29 mouse cellular contexts compared by ENCODE assay signal in genomic region chr12:36241171-36241570, GRCm38 (mm10). TPM values are rescaled to one million over a fixed set of nuclear protein-coding genes. Genes with fewer than 3 reads are reported as not detected.
DNase-seq lines count a peak whose midpoint lies in the region; ATAC-seq and TF ChIP-seq lines count a peak whose summit lies in the region.
"Had no signal": no experiment of that assay in that cellular context is flagged by ENCODE, and none has a peak within 500 bp of the region (broad histone marks: within the 10 kb centered on the region; RNA-seq: fewer than 3 reads in every experiment).

No protein-coding gene starts in this region.

- no peak for ATAC-seq in midbrain, embryonic 11.5 days (ENCODE audit: low FRiP score)
- no peak for ATAC-seq in midbrain, embryonic 16.5 days
- ATAC-seq in forebrain, postnatal 0 days: no peak
- ATAC-seq: forebrain, embryonic 15.5 days; hindbrain, embryonic 16.5 days; intestine, embryonic 15.5 days had no signal

- no peaks in the 10 kb centered on the region for H3K36me3 ChIP-seq in midbrain, embryonic 11.5 days (ENCODE audit: control insufficient read depth, insufficient read depth, low read length)
- H3K36me3 ChIP-seq in midbrain, embryonic 16.5 days (ENCODE audit: control insufficient read depth, insufficient read depth, low read length): no peaks in the 10 kb centered on the region
- H3K36me3 ChIP-seq in CH12.LX (replicated peaks in 1 of 2; ENCODE audit: control insufficient read depth in 1 of 2, insufficient read depth in 1 of 2, low read length in 1 of 2): no peaks in the 10 kb centered on the region
- no peaks in the 10 kb centered on the region for H3K36me3 ChIP-seq in forebrain, postnatal 0 days (ENCODE audit: insufficient read depth)
- H3K36me3 ChIP-seq: embryonic facial prominence, embryonic 10.5 days; forebrain, embryonic 10.5 days; forebrain, embryonic 15.5 days; heart, embryonic 15.5 days; hindbrain, embryonic 10.5 days; intestine, embryonic 15.5 days had no signal

- no peak overlapping the region for H3K9ac ChIP-seq in midbrain, embryonic 11.5 days (ENCODE audit: low read length)
- no peak overlapping the region for H3K9ac ChIP-seq in midbrain, embryonic 16.5 days (ENCODE audit: low read depth, low read length)
- no peak overlapping the region for H3K9ac ChIP-seq in CH12.LX (ENCODE audit: insufficient read depth, low read depth)
- no peak overlapping the region for H3K9ac ChIP-seq in forebrain, postnatal 0 days
- H3K9ac ChIP-seq: forebrain, embryonic 15.5 days; heart, embryonic 15.5 days; intestine, embryonic 15.5 days had no signal

- peak; percentile 98 for TF ChIP-seq EP300 in CH12.LX (IDR thresholded peaks at IDR 0.05; ENCODE audit: low read length)

- H3K4me1 ChIP-seq in midbrain, embryonic 11.5 days (ENCODE audit: control insufficient read depth, insufficient read depth, low read length): no peaks in the 10 kb centered on the region
- H3K4me1 ChIP-seq in midbrain, embryonic 16.5 days (ENCODE audit: control insufficient read depth, insufficient read depth, low read length): no peaks in the 10 kb centered on the region
- H3K4me1 ChIP-seq in CH12.LX (ENCODE audit: control insufficient read depth in 1 of 2, insufficient read depth in 2 of 2): peaks cover 11 to 12% of the 10 kb centered on the region in 2 experiments; a peak in 2 of 4 replicates
- H3K4me1 ChIP-seq in forebrain, postnatal 0 days (ENCODE audit: insufficient read depth): no peaks in the 10 kb centered on the region
- H3K4me1 ChIP-seq: embryonic facial prominence, embryonic 10.5 days; forebrain, embryonic 10.5 days; forebrain, embryonic 15.5 days; heart, embryonic 15.5 days; hindbrain, embryonic 10.5 days; intestine, embryonic 15.5 days had no signal

- H3K27ac ChIP-seq in midbrain, embryonic 11.5 days (ENCODE audit: low read depth, low read length): no peak overlapping the region
- H3K27ac ChIP-seq in midbrain, embryonic 16.5 days (ENCODE audit: low read length): no peak overlapping the region
- H3K27ac ChIP-seq in CH12.LX (ENCODE audit: insufficient read depth, low read depth): no peak overlapping the region
- no peak overlapping the region for H3K27ac ChIP-seq in forebrain, postnatal 0 days (ENCODE audit: low read depth, low read length)
- H3K27ac ChIP-seq: embryonic facial prominence, embryonic 10.5 days; forebrain, embryonic 10.5 days; forebrain, embryonic 15.5 days; heart, adult 2 months; heart, embryonic 15.5 days; hindbrain, embryonic 10.5 days; intestine, embryonic 15.5 days had no signal

- no peak overlapping the region for H3K4me3 ChIP-seq in midbrain, embryonic 11.5 days (ENCODE audit: low read depth, low read length)
- H3K4me3 ChIP-seq in midbrain, embryonic 16.5 days (ENCODE audit: low read depth, low read length): no peak overlapping the region
- no peak overlapping the region for H3K4me3 ChIP-seq in CH12.LX (replicated peaks in 1 of 3; ENCODE audit: low read depth in 2 of 3, low read length in 2 of 3, poor library complexity in 1 of 3)
- no peak overlapping the region for H3K4me3 ChIP-seq in forebrain, postnatal 0 days (ENCODE audit: low read depth, low read length)
- H3K4me3 ChIP-seq: embryonic facial prominence, embryonic 10.5 days; forebrain, embryonic 10.5 days; forebrain, embryonic 15.5 days; heart, adult 2 months; heart, embryonic 15.5 days; hindbrain, embryonic 10.5 days; intestine, embryonic 15.5 days had no signal

- no peak for TF ChIP-seq CTCF in CH12.LX (conservative IDR thresholded peaks at IDR 0.05 in 1 of 2, IDR thresholded peaks at IDR 0.05 in 1 of 2; ENCODE audit: low read depth in 2 of 2, low read length in 2 of 2)
- TF ChIP-seq CTCF in forebrain, postnatal 0 days (IDR thresholded peaks at IDR 0.05; ENCODE audit: low read depth): no peak

- no peaks in the 10 kb centered on the region for H3K79me2 ChIP-seq in CH12.LX (replicated peaks; ENCODE audit: control insufficient read depth, extremely low read depth, insufficient read depth, poor library complexity, severe bottlenecking)

- no peak overlapping the region for H3K4me2 ChIP-seq in midbrain, embryonic 11.5 days
- H3K4me2 ChIP-seq in midbrain, embryonic 16.5 days (ENCODE audit: low read length): no peak overlapping the region
- peak overlapping the region; percentile 67 for H3K4me2 ChIP-seq in CH12.LX (ENCODE audit: insufficient read depth, low read depth, poor library complexity, severe bottlenecking)
- H3K4me2 ChIP-seq in forebrain, postnatal 0 days (ENCODE audit: low read depth): no peak overlapping the region
- H3K4me2 ChIP-seq: forebrain, embryonic 15.5 days; heart, embryonic 11.5 days; heart, embryonic 15.5 days; intestine, embryonic 15.5 days had no signal

- dilution Hi-C loops in CH12.LX (cut with MboI; ENCODE audit: extremely low pct_ligation_motif_present, extremely low pct_unique_long_range_greater_than_20kb, low sequenced_read_pairs): no loop called here

- no peak; the same call in none of the 2 replicates for TF ChIP-seq RAD21 in CH12.LX (IDR thresholded peaks at IDR 0.05; ENCODE audit: low read depth, low read length)

- in situ Hi-C loops in CH12.LX (cut with MboI; ENCODE audit: low pct_ligation_motif_present, low pct_unique_long_range_greater_than_20kb, low sequenced_read_pairs): no loop called here

- no peak for TF ChIP-seq POLR2A in CH12.LX (IDR thresholded peaks at IDR 0.05; ENCODE audit: low read depth, low read length)

- DNase-seq in midbrain, embryonic 11.5 days (ENCODE audit: low spot score, missing footprints): peak; percentile 23
- DNase-seq in CH12.LX (ENCODE audit: extremely low read depth): peak; percentile 80
- DNase-seq in induced T-regulatory cell, adult 2 months (ENCODE audit: low read depth): peak; percentile 23
- DNase-seq in forebrain, postnatal 0 days: no peak
- DNase-seq in cerebellum, postnatal 4 days (ENCODE audit: low spot score in 2 of 2): no peak
- no peak for DNase-seq in cerebellum, adult 8-10 months
- DNase-seq: adrenal gland, postnatal 10 days; cerebellum, adult 11-12 months; cerebellum, adult 9-11 months; cerebellum, postnatal 36 days; gastrocnemius, postnatal 10 days; heart, adult 2 months; heart, postnatal 14 days; kidney, adult 18-20 months had no signal

- 87% methylated on average over 3 of the region's 3 CpGs for WGBS in midbrain, embryonic 11.5 days
- WGBS in midbrain, embryonic 16.5 days: 83% methylated on average over 3 of the region's 3 CpGs
- 77% methylated on average over 3 of the region's 3 CpGs for WGBS in forebrain, postnatal 0 days

- H3K9me3 ChIP-seq in midbrain, embryonic 11.5 days (ENCODE audit: control insufficient read depth, low read length): no peaks in the 10 kb centered on the region
- no peaks in the 10 kb centered on the region for H3K9me3 ChIP-seq in midbrain, embryonic 16.5 days (replicated peaks; ENCODE audit: control insufficient read depth, low read length, poor library complexity, severe bottlenecking)
- H3K9me3 ChIP-seq in CH12.LX (replicated peaks; ENCODE audit: low read length): no peaks in the 10 kb centered on the region
- no peaks in the 10 kb centered on the region for H3K9me3 ChIP-seq in forebrain, postnatal 0 days (ENCODE audit: low read length)
- H3K9me3 ChIP-seq: embryonic facial prominence, embryonic 10.5 days; forebrain, embryonic 10.5 days; forebrain, embryonic 15.5 days; heart, embryonic 15.5 days; hindbrain, embryonic 10.5 days; intestine, embryonic 15.5 days had no signal

- no peaks in the 10 kb centered on the region for H3K27me3 ChIP-seq in midbrain, embryonic 11.5 days (ENCODE audit: control insufficient read depth, insufficient read depth, low read length)
- no peaks in the 10 kb centered on the region for H3K27me3 ChIP-seq in midbrain, embryonic 16.5 days (ENCODE audit: control insufficient read depth, insufficient read depth, low read depth, low read length)
- H3K27me3 ChIP-seq in CH12.LX (replicated peaks): no peaks in the 10 kb centered on the region
- H3K27me3 ChIP-seq in forebrain, postnatal 0 days (ENCODE audit: insufficient read depth, low read length): no peaks in the 10 kb centered on the region
- H3K27me3 ChIP-seq: forebrain, embryonic 15.5 days; heart, embryonic 15.5 days; intestine, embryonic 15.5 days had no signal

TF ChIP-seq in CH12.LX, 34 proteins besides CTCF, POLR2A, EP300 and RAD21 (continues in another document):
- TF ChIP-seq JUND (conservative IDR thresholded peaks at IDR 0.05; ENCODE audit: low read depth, low read length) (peak; percentile 98), TCF12 (IDR thresholded peaks at IDR 0.05; ENCODE audit: low read depth, low read length) (peak; percentile 61; the same call in 1 of the 2 replicates), ZNF384 (IDR thresholded peaks at IDR 0.05; ENCODE audit: low read depth, low read length) (no peak), USF2 (conservative IDR thresholded peaks at IDR 0.05; ENCODE audit: low read depth, low read length) (no peak), JUN (IDR thresholded peaks at IDR 0.05; ENCODE audit: insufficient read depth, low read depth, low read length) (peak; percentile 98), POLR2AphosphoS2 (IDR thresholded peaks at IDR 0.05; ENCODE audit: low read depth, low read length) (no peak), CHD2 (IDR thresholded peaks at IDR 0.05; ENCODE audit: low read length) (peak; percentile 71; the same call in 1 of the 2 replicates), BHLHE40 (IDR thresholded peaks at IDR 0.05; ENCODE audit: low read depth, low read length) (peak; percentile 91), ELF1 (IDR thresholded peaks at IDR 0.05; ENCODE audit: low read depth, low read length) (no peak), MYC (IDR thresholded peaks at IDR 0.05; ENCODE audit: low read depth, low read length) (0 out of 2 replicates have a peak, but pooled peaks have one; percentile 41), NRF1 (IDR thresholded peaks at IDR 0.05; ENCODE audit: low read depth, low read length) (no peak), NELFE (IDR thresholded peaks at IDR 0.05; ENCODE audit: low read depth, low read length) (no peak), GABPA (IDR thresholded peaks at IDR 0.05; ENCODE audit: insufficient replicate concordance, low read depth, low read length) (no peak), IRF4 (IDR thresholded peaks at IDR 0.05; ENCODE audit: low read depth, low read length) (peak; percentile 99), MEF2A (IDR thresholded peaks at IDR 0.05; ENCODE audit: borderline replicate concordance, low read depth, low read length) (peak; percentile 94), MAFK (IDR thresholded peaks at IDR 0.05; ENCODE audit: insufficient replicate concordance, low read length) (peak; percentile 88), ETS1 (conservative IDR thresholded peaks at IDR 0.05; ENCODE audit: low read depth, low read length) (peak; percentile 98)

RNA-seq across cellular contexts. Expression of gene Lrrc72, which starts 12.0 kb away (rescaled TPM):
- not detected in 2 replicates for polyA plus RNA-seq in midbrain, embryonic 11.5 days (2014; fragmentation: Nextera tagmentation; extraction: Ambion mirVana)
- polyA plus RNA-seq in midbrain, embryonic 16.5 days (2015; fragmentation: Nextera tagmentation; extraction: Ambion mirVana): 0.26 TPM in 1 of 2 replicates, not detected in the other
- not detected in 2 replicates for total RNA-seq in CH12.LX (2012; rRNA removed)
- not detected in 2 replicates for total RNA-seq in CH12.LX (2014; rRNA removed)
- not detected in 2 replicates for polyA plus RNA-seq in CH12.LX (2012; ENCODE audit: insufficient read length, low read depth)
- not detected in 2 replicates for total RNA-seq in forebrain, postnatal 0 days (2014; rRNA removed)
- polyA plus RNA-seq in forebrain, postnatal 0 days (2015; fragmentation: Nextera tagmentation; extraction: Ambion mirVana): not detected in 2 replicates
- total RNA-seq: adrenal gland, postnatal 10 days; adrenal gland, postnatal 4 days; ES-E14; gastrocnemius, postnatal 10 days; gastrocnemius, postnatal 4 days; heart, adult 2 months; heart, postnatal 14 days had no signal
- polyA plus RNA-seq: embryonic facial prominence, embryonic 10.5 days; embryonic facial prominence, embryonic 14.5 days; forebrain, embryonic 10.5 days; forebrain, embryonic 15.5 days; frontal cortex, adult 2 months; heart, adult 2 months; heart, embryonic 11.5 days; heart, embryonic 15.5 days; hindbrain, embryonic 10.5 days; hindbrain, embryonic 16.5 days; intestine, embryonic 15.5 days; kidney, embryonic 14.5 days had no signal

Comparison
In these comparisons a context has a peak if more than half of its experiments do, and no peak if none do; other contexts are left out.
1. DNase-seq: peak in midbrain, embryonic 11.5 days (single experiment), CH12.LX (single experiment) and induced T-regulatory cell, adult 2 months (single experiment); none in forebrain, postnatal 0 days (single experiment), cerebellum, postnatal 4 days (0 of 2) and cerebellum, adult 8-10 months (single experiment).